Mouse (Mus musculus) spleen, adult 2 months (tissue): ENCODE measurements around the gene 7530416G11Rik.

Experiments
- CTCF ChIP-seq: fragments of 200-500 bp; IDR thresholded peaks from 2 replicates; pipeline ENCODE4 v1.5.1; 2011; ENCODE audit warnings: mild to moderate bottlenecking, inconsistent platforms; ENCODE audit not compliant: insufficient read depth, insufficient read length, insufficient replicate concordance; ENCODE audit errors: extremely low read depth
- POLR2A ChIP-seq: fragments of 200-500 bp; IDR thresholded peaks from 2 replicates; pipeline ENCODE4 v1.6.1; 2011; ENCODE audit warnings: low read depth, low read length, inconsistent platforms

DNA sequence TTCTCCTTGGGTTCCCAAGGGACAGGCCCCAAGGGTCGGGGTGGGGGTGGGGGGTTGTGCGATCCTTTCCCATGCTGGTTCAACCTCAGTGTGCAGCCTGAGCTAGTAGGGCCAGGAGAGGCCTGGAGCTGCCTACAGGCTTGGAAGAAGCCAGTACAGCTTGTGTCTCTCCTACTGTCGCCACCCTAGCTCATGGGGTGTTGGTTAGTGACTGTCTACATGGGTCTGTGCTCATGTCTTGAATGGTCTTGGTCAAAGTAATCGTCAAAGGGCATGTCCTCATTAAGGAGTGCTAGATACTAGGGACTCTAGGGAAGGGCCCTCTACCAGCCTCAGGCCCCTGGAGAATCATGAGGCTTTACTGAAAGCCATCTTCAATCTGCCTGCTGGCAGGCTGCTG lies 5.5 kb downstream of the 7530416G11Rik start:
- TF ChIP-seq CTCF (no peak), POLR2A (no peak)
